Mouse (Mus musculus): ENCODE results near the gene Gm3594. TPM values are rescaled to one million over a fixed set of nuclear protein-coding genes. Genes with fewer than 3 reads are reported as not detected.
"Not testable (repeated sequence)": the region's sequence is repeated elsewhere in the genome, so short reads cannot be mapped to it uniquely, and the experiment has no call there.

Gm3594 gene
- polyA plus RNA-seq, 1 experiment from 2014 or later: not detected

- not testable (repeated sequence) for H3K4me3 ChIP-seq (ENCODE audit: low read depth, low read length); H3K9me3 ChIP-seq (ENCODE audit: control insufficient read depth, low read length); H3K27me3 ChIP-seq (ENCODE audit: control insufficient read depth, insufficient read depth, low read length); H3K4me2 ChIP-seq (ENCODE audit: low read depth); H3K27ac ChIP-seq (ENCODE audit: low read depth, low read length); H3K4me1 ChIP-seq (ENCODE audit: control insufficient read depth, insufficient read depth, low read length); H3K9ac ChIP-seq (ENCODE audit: low read length); H3K36me3 ChIP-seq (ENCODE audit: control insufficient read depth, insufficient read depth, low read length); DNase-seq (ENCODE audit: low spot score); ATAC-seq (ENCODE audit: insufficient read depth, low FRiP score, low TSS enrichment)
- no CpG with 5 or more reads among the region's 2 CpGs for WGBS
These were observed 32.0 kb downstream of the Gm3594 start, which contains the start of gene Gm3591 for GRCm38 (mm10) chr14:6412382-6412781. TSS of gene Gm3591 (minus strand) at chr14:6412482.

DNA sequence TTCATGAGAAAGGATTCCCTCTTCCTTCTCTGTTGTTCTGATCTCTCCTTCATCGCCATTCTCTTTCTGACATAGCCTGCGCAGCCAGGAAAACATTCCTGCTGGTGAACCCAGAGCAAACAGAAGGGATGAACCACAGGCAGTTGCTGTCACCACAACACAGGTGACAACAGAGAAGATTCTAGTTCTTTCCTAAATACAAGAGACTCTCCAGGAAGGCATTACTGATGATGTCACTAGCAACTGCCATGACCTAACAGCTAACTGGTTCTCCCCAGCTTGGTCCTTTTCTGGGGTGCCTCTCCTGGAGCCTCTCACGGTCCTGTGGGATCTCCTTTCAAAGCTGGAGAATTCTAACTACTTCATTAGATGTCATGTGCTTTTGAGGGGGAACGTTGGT, 54.2 kb downstream of the Gm3594 start, which contains the start of gene Gm16440:
Gene Gm16440, minus strand, starts transcription at position 101 of the 400 bp plus-strand sequence.
- not testable (repeated sequence) for H3K4me3 ChIP-seq (ENCODE audit: low read depth, low read length); H3K36me3 ChIP-seq (ENCODE audit: control insufficient read depth, insufficient read depth, low read length)
- WGBS: 86% methylated on average over 2 of the region's 4 CpGs

More for the DNA sequence above, 54.2 kb downstream of the Gm3594 start, which contains the start of gene Gm16440:
- not testable (repeated sequence) for H3K9ac ChIP-seq (ENCODE audit: low read length); H3K27ac ChIP-seq (ENCODE audit: low read depth, low read length); H3K27me3 ChIP-seq (ENCODE audit: control insufficient read depth, insufficient read depth, low read length); DNase-seq (ENCODE audit: low spot score); H3K9me3 ChIP-seq (ENCODE audit: control insufficient read depth, low read length); H3K4me2 ChIP-seq (ENCODE audit: low read depth); ATAC-seq (ENCODE audit: insufficient read depth, low FRiP score, low TSS enrichment); H3K4me1 ChIP-seq (ENCODE audit: control insufficient read depth, insufficient read depth, low read length)

Other genes starting within 250 kb of the Gm3594 start
- not detected in 2 replicates for gene Gm21560, start 225.3 kb downstream of the Gm3594 start, polyA plus RNA-seq (2014; fragmentation: Nextera tagmentation; extraction: Ambion mirVana)
- gene Gm3411, start 157.4 kb downstream of the Gm3594 start, polyA plus RNA-seq (2014; fragmentation: Nextera tagmentation; extraction: Ambion mirVana): 1.7 and 1.9 TPM in 2 replicates
- not detected in 2 replicates for gene Gm21103, start 139.8 kb downstream of the Gm3594 start, polyA plus RNA-seq (2014; fragmentation: Nextera tagmentation; extraction: Ambion mirVana)
- gene Gm3618, start 100.9 kb downstream of the Gm3594 start, polyA plus RNA-seq (2014; fragmentation: Nextera tagmentation; extraction: Ambion mirVana): not detected in 2 replicates
- not detected in 2 replicates for gene Gm16440, start 54.3 kb downstream of the Gm3594 start, polyA plus RNA-seq (2014; fragmentation: Nextera tagmentation; extraction: Ambion mirVana)
- gene Gm3591, start 32.1 kb downstream of the Gm3594 start, polyA plus RNA-seq (2014; fragmentation: Nextera tagmentation; extraction: Ambion mirVana): 1.5 and 1.8 TPM in 2 replicates
- not detected in 2 replicates for gene Gm8356, start 92.7 kb upstream of the Gm3594 start, polyA plus RNA-seq (2014; fragmentation: Nextera tagmentation; extraction: Ambion mirVana)
- 0.14 TPM in 1 of 2 replicates, not detected in the other for gene Gm3629, start 146.0 kb upstream of the Gm3594 start, polyA plus RNA-seq (2014; fragmentation: Nextera tagmentation; extraction: Ambion mirVana)
- not detected in 2 replicates for gene Gm3460, start 177.8 kb upstream of the Gm3594 start, polyA plus RNA-seq (2014; fragmentation: Nextera tagmentation; extraction: Ambion mirVana)
- not detected in 2 replicates for gene Gm10251, start 239.6 kb upstream of the Gm3594 start, polyA plus RNA-seq (2014; fragmentation: Nextera tagmentation; extraction: Ambion mirVana)

Data from neural tube, embryonic 11.5 days (tissue).